Mouse (Mus musculus) heart, postnatal 0 days (tissue): ENCODE data around the gene Phactr2.

Experiments
- CTCF ChIP-seq: IDR thresholded peaks from 2 replicates; pipeline ENCODE4 v1.5.1; 2016; ENCODE audit warnings: antibody characterized with exemption, control low read depth, low read depth
- EP300 ChIP-seq: IDR thresholded peaks from 2 replicates; pipeline ENCODE4 v1.6.1; 2016; ENCODE audit warnings: antibody characterized with exemption, low read depth

DNA sequence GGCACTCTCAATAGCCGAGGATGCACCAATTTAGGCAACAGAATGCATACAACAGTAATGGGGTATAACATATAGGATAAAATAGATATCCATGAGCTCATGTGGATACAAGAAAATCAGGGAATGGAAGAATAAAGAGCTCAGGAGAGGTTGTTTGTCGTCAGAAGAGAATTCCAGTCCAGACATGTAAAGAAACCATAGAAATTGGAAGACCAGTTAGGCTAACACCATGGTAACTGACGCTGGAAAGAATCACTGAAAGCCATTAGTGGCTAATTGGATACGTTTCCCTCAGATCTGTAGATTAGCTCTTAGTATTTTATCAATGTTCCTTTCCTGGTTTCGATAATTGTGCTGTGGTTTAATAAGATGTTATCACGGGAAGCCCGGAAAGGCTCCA is 41.2 kb downstream of the Phactr2 start:
- no peak for TF ChIP-seq CTCF
- no peak for TF ChIP-seq EP300
